Mouse (Mus musculus) WW6 (cell line): ENCODE measurements around the gene Zfp385c.

ENCODE experiments used
- DNase-seq: peaks from one replicate; pipeline ENCODE4 v3.0.0-alpha.2; 2013; ENCODE audit warnings: low read depth, low spot score

The Zfp385c gene

GRCm38 (mm10) chr11:100718462-100718861, 26.2 kb upstream of the Zfp385c start:
- no peak for DNase-seq

GRCm38 (mm10) chr11:100716649-100717048, 24.4 kb upstream of the Zfp385c start:
- DNase-seq, result no peak

DNA sequence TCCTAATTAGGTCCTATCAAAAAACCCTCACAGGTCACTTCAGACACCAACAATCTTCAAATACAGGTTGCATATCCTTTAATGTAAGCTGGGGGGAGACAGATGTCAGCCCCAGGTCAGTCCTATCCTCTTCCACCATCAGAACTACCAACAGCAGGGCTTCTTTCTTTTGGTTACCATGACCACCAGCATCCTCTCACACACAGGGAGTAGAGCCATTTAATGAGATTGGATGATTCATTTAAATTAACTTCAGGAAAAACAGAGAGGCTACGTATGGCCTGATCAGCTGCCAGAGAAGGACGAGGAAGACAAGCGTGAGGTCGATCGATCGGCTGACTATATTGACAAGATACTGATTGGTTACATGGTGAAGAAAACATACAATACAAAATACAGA, 22.7 kb upstream of the Zfp385c start:
- DNase-seq, result no peak

- no peak for DNase-seq
Measured at GRCm38 (mm10) chr11:100714534-100714915, 22.3 kb upstream of the Zfp385c start.

DNA sequence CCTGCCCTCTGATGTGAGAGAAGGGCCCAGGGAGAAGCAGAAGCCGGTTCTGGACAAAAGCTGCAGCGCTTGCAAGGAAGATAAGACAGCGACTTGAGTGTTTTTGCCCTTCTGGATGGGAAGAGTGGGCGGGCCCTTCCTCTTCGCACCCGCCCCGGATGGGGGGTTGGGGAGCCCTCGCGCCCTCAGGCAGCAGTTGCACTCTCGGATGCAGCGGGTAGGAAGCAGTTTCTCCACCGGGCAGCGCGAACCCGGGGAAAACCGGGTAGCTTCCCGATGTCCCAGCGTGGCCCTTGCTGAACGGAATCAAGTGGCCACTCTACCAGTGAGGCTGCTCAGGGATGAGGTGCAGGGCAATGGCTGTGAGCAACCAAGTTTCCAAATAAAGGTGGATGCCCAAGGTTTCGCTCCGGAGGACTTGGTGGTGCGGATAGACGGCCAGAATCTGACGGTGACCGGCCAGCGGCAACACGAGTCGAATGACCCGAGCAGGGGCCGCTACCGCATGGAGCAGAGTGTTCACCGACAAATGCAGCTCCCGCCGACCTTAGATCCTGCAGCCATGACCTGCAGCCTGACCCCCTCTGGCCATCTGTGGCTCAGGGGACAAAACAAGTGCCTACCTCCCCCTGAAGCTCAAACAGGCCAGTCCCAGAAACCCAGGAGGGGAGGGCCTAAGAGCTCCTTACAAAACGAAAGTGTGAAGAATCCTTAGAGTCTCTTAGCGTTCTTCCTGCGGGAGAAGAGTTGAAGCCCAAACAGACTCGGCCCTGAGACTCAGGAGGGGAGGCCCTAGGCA, 21.7 kb upstream of the Zfp385c start, which contains the start of gene Hspb9:
Gene Hspb9 (plus strand): TSS at position 116 of the 799 bp plus-strand sequence.
- peak; percentile 71 for DNase-seq

DNA sequence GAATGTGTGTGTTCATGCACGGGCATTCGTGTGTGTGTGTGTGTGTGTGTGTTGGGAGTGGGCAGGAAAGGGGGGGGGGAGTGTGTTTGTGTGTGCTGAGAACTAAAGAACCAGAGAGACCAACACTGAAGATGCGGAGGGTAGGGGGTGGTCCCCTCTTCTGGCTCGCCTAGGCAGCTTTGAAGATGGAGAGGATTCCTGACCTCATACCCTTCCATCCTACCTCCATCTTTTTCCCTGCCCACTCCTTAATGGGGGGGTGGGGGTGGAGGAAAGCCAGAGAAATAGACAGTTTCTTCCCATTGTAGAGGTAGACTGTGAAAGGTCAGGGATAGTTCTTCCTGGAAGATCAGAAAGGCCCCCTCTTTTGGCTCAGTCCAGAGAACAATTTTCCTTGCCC, 20.9 kb upstream of the Zfp385c start:
- no peak for DNase-seq

- DNase-seq, result peak; percentile 79
Measured at GRCm38 (mm10) chr11:100711783-100712615, 19.7 kb upstream of the Zfp385c start, which contains the start of gene Kat2a. Kat2a (minus strand) TSS chr11:100712465.

DNA sequence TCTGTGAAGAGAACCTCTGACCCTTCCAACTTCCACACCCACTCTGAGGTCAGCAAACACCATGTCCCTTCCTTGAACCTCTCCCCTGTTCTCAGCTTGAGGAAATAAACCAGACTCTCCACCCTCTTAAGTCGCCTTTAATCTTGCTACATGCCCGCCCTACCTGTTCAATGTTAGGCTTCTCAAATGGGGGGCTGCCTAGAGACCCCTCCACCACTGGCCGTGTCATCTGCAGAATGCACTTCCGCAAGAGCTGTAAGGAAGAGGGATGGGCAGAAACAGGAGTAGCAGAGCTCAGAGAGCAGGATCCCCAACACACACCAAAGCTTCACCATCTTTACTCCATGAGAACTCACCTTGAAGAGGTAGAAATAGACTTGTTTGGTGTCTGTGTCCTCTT, 18.7 kb upstream of the Zfp385c start:
- no peak for DNase-seq

DNA sequence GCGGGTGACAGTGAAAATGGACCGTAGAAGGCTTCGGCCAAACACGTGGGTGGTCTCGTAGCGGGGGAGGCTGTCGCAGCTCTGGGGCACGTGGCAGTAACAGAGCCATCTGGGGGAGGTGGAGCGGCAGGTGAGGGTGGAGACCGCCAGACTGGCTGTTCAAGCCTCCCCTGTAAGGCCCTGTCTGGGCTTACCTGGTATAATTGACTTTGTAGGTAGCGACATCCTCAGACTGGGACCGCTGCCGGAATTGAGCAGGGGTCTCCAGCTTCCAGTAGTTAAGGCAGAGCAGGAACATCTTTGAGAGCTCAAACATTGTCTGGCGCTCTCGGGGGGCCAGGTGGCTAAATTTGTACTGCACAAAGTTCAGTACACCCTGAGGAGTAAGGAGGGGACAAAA, 18.3 kb upstream of the Zfp385c start:
- no peak for DNase-seq

DNA sequence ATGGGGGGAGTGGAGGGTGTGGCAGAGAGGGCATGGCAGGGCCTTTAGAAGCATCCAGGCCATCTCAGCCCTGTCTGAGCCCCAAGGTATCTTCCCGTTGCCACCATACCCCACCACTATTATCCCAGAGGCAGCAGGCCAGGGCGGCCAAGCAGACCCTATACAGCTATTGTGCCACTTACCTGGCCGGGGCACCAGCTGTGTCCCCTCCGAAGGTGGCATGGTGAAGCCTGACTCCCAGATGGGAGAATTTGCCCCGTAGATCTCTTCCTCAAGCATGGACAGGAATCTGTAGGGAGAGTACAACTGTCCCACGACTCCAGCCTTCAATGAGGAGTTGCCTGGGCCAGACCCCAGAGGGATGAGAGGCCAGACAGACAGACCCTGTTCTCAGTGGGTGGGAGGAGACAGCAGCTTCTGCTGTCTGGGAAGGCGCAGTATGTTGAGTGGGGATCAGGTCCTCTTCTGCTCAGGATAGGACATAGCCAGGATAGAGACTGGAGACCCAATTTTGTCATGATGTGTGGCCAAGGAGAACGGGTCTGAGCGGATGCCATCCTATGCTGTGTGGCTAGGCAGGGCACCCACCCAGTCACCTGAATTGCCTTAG, 17.1 kb upstream of the Zfp385c start:
- no peak for DNase-seq

DNA sequence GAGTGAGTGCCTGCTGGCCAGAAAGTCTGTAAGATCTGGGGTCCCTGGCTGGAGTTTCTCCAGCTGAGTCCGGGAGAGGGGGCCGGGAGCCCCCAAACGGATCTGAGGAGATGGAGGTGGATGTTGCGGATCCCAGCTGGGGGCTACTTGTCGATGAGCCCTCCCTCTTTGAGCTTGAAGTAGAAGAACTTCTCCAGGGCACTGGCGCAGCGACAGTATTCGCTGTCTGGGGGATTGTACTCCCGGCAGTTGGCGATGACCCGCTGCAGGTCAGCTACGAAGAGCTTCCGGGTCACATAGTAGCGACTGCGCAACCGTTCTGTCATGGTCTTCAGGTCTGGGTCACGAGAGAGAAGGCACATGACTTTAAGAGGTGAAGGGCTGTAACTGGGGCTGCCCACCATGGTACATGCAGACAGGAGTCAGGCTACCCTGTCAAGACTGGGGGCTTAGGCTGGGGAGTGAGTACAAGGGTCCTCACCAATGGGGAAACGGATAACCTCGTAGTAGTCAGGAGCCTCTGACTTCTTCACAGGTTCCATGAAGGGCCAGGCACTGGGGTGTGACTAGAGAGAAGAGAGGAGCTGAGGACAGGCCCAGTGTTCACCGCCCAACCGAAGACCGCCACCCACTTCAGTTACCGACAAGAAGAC, 13.0 kb upstream of the Zfp385c start:
- no peak for DNase-seq

- no peak for DNase-seq
Measured at GRCm38 (mm10) chr11:100703851-100704531, 11.7 kb upstream of the Zfp385c start, which contains the start of gene Dhx58. Dhx58 (minus strand) TSS chr11:100704271.

GRCm38 (mm10) chr11:100703366-100703765, 11.1 kb upstream of the Zfp385c start:
- DNase-seq, result no peak

DNA sequence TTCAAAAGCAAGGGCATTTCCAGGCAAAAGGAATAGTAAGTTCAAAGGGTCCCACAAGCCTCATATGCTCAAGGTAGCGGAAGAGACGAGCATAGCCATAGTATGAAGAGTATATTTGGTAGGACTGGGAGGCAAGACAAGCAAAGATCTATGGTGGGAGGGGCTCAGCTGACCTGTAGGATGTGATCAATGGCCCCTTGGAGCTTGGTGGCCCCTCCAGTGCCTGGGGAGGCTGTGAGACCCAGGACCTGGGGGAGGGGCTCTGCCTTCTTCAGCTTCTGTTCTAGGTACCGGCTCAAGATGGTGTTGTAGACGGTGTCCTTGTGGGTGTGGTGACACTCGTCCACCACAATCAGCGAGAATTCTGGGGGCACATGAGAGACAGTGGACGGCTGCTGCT, 10.7 kb upstream of the Zfp385c start:
- DNase-seq, result no peak

GRCm38 (mm10) chr11:100702081-100702851, 10.0 kb upstream of the Zfp385c start:
- no peak for DNase-seq

DNA sequence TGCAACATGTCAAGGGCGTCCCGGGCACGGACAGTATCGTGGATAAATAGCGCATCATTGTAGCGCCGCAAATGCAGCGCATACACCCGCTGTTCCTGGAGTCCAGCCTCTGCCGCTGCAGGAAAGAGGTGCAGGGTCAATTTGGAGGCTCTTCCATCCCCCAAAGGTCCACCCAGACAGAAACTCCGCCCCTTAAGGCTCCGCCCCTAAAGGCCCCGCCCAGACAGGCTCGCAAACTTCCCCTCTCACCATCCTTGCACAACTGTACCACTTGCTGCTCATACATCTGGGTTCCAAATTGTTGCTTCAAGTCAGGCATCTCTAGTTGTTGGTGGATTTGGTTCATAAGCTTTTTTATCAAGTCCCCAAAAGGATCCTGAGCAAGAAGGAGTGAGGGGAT, 9.0 kb upstream of the Zfp385c start:
- no peak for DNase-seq

DNA sequence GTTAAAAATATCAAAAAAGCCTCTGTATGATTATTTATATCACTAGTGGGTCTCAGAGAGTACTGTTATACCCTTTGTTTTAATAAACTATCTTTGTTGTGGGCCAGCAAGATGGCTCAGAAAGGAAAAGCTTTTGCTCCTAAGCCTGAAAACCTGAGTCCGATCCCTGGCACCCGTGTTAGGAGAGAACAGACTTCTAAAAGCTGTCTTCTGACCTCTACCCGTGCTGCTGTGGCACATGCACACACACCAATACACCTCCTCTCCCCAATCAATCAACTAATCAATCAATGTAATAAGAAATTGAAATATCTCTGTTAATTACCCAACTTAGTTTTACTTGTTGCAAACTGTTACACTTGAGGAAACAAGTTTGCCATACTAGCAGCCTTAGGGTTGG, 8.5 kb upstream of the Zfp385c start:
- no peak for DNase-seq

GRCm38 (mm10) chr11:100697921-100698320, 5.7 kb upstream of the Zfp385c start:
- DNase-seq, result no peak

GRCm38 (mm10) chr11:100694926-100695325, 2.7 kb upstream of the Zfp385c start:
- DNase-seq, result no peak

DNA sequence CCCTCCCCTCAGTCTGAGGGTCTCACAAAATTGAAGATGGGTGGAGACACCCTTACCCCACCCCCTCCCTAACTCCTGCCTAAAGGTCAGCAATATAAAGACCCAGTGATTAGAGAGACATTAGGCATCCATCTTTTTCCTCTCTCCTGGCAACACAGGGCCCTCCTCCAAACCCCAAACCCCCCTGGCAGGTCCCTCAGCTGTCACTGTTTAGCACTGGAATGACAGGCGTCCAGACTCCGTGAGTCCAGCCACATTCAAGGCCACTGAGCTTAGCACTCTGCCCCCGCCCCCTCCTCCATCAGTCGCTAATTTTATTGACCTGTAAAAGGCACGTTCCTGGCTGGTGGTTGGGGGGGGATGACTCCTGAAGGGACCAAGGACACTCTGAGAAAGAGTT, 899 bp upstream of the Zfp385c start:
- no peak for DNase-seq
